Mouse (Mus musculus): ENCODE measurements at regions not wholly inside any gene's neighbourhood (a gene's known extent, or its start where the extent isn't known, plus 50 kb on each side); places are given as distances from the start of the nearest gene placed in this dataset.
"Not testable (repeated sequence)": the region's sequence is repeated elsewhere in the genome, so short reads cannot be mapped to it uniquely, and the experiment has no call there.

DNA sequence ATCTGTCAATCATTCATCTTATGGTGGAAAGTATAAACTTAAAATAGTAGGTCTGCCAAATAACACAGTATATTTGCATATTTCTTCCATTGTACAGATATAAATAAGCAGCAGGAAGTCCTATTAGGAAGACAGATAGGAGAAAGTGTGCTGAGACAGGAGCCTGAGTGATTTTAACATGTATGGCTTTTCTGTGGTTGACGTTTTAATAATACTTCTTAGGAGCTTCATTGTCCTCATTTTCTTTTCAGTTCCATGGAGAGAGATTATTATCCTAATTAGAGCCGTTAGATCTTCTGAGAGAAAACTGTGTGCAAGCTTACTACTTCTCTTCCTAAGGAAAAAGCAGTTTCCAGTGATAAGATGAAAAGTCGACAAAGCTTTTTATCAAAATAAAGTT, 830.3 kb upstream of the Atxn7l3b start:
- WGBS = 83% methylated on average over 3 of the region's 3 CpGs
- Histone ChIP-seq H3K4me3 (ENCODE audit: low read length) (no peak overlapping the region), H3K36me3 (ENCODE audit: insufficient read depth, low read length) (no peaks in the 10 kb centered on the region), H3K9ac (replicated peaks; ENCODE audit: low read length) (no peak overlapping the region), H3K27me3 (ENCODE audit: insufficient read depth, low read length) (no peaks in the 10 kb centered on the region), H3K27ac (ENCODE audit: low read length) (no peak overlapping the region), H3K4me2 (replicated peaks; ENCODE audit: low read depth, low read length) (no peak overlapping the region), H3K9me3 (ENCODE audit: low read length) (no peaks in the 10 kb centered on the region), H3K4me1 (ENCODE audit: insufficient read depth, low read length) (no peaks in the 10 kb centered on the region)
- no peak for ATAC-seq (ENCODE audit: low FRiP score, low TSS enrichment)

DNA sequence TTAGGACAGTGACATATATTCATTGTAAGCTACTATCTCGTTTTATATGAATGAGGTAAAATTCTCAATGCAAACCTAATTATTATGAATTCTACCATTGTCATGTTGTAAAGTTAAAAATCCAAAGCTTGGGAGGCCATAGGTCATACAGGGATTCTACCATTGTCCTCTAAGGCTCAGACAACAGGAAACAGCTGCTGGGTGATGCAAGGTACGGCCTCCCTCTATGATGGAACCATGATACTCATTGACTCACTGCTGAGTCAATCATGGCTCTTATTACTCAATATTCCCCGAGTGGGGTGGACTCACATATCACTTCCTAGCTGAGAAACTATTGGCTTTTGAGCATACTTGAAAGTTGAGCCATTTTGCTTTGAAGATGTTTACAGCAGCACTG, 807.4 kb upstream of the Atxn7l3b start:
- Histone ChIP-seq H3K4me1 (ENCODE audit: insufficient read depth, low read length) (no peaks in the 10 kb centered on the region), H3K36me3 (ENCODE audit: insufficient read depth, low read length) (no peaks in the 10 kb centered on the region), H3K4me3 (ENCODE audit: low read length) (no peak overlapping the region), H3K9ac (replicated peaks; ENCODE audit: low read length) (no peak overlapping the region), H3K27ac (ENCODE audit: low read length) (no peak overlapping the region), H3K9me3 (ENCODE audit: low read length) (no peaks in the 10 kb centered on the region; the same call in 1 of the 2 replicates), H3K27me3 (ENCODE audit: insufficient read depth, low read length) (no peaks in the 10 kb centered on the region), H3K4me2 (replicated peaks; ENCODE audit: low read depth, low read length) (no peak overlapping the region)
- 69% methylated on average over 3 of the region's 3 CpGs for WGBS
- ATAC-seq (ENCODE audit: low FRiP score, low TSS enrichment) = no peak

DNA sequence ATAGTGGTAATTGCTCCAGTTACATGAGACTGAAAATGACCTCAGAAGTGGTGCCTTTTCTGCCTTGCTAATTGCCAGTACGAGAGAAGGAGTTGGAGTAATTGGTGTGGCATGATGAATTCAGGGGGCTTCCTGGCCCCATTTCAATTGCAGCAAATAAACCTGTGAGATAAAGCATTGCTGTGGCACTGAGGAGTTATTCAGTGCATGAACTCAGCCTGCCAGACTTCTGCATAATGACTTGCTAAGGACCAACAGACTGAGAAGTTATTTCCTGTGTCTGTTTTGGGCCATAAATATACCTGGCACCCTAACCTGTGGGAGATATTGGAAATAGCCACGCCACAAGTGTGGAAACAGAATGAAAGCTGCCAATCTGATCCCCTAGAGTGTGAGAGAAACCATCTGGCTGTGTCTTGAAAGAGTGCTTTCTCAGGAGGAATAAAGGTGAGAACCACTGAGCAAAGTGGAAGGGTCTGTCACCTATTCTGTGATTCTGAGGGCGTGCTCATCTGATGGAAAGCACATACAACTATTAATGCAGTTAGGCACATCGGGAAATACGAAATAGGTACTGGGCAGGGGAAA, 776.4 kb upstream of the Atxn7l3b start:
- no peak overlapping the region for H3K4me3 ChIP-seq (ENCODE audit: low read length)
- H3K4me1 ChIP-seq (ENCODE audit: insufficient read depth, low read length) = no peaks in the 10 kb centered on the region
- no peaks in the 10 kb centered on the region for H3K36me3 ChIP-seq (ENCODE audit: insufficient read depth, low read length)
- WGBS = 63% methylated on average over 5 of the region's 5 CpGs
- no peak for ATAC-seq (ENCODE audit: low FRiP score, low TSS enrichment)
- no peak overlapping the region for H3K9ac ChIP-seq (replicated peaks; ENCODE audit: low read length)
- H3K4me2 ChIP-seq (replicated peaks; ENCODE audit: low read depth, low read length) = no peak overlapping the region
- no peak overlapping the region for H3K27ac ChIP-seq (ENCODE audit: low read length)
- H3K9me3 ChIP-seq (ENCODE audit: low read length) = no peaks in the 10 kb centered on the region
- H3K27me3 ChIP-seq (ENCODE audit: insufficient read depth, low read length) = no peaks in the 10 kb centered on the region

DNA sequence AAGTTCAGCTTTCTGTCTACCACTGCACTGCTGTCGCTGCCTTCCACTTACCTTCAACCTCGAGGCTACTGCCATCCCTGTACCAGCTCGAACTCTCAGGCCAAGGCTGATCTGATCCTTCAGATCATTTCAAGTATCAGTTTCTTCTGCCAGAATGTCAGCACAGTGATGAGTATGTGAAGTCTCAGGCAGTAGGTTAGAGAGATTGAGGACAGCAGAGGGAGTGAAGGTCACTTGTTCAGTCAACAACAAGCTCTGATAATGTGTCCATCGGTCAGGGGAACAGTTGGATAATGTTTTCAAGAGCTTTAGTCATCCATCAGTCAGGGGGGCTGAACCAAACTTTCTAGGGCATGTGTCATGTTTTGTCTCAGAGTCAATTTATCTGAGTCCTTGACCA, 741.8 kb upstream of the Atxn7l3b start:
- not testable (repeated sequence) for H3K27me3 ChIP-seq (ENCODE audit: insufficient read depth, low read length); H3K9me3 ChIP-seq (ENCODE audit: low read length); H3K9ac ChIP-seq (replicated peaks; ENCODE audit: low read length); ATAC-seq (ENCODE audit: low FRiP score, low TSS enrichment); H3K4me2 ChIP-seq (replicated peaks; ENCODE audit: low read depth, low read length); H3K4me1 ChIP-seq (ENCODE audit: insufficient read depth, low read length); H3K36me3 ChIP-seq (ENCODE audit: insufficient read depth, low read length); H3K4me3 ChIP-seq (ENCODE audit: low read length); H3K27ac ChIP-seq (ENCODE audit: low read length)
- 78% methylated on average over 4 of the region's 4 CpGs for WGBS

DNA sequence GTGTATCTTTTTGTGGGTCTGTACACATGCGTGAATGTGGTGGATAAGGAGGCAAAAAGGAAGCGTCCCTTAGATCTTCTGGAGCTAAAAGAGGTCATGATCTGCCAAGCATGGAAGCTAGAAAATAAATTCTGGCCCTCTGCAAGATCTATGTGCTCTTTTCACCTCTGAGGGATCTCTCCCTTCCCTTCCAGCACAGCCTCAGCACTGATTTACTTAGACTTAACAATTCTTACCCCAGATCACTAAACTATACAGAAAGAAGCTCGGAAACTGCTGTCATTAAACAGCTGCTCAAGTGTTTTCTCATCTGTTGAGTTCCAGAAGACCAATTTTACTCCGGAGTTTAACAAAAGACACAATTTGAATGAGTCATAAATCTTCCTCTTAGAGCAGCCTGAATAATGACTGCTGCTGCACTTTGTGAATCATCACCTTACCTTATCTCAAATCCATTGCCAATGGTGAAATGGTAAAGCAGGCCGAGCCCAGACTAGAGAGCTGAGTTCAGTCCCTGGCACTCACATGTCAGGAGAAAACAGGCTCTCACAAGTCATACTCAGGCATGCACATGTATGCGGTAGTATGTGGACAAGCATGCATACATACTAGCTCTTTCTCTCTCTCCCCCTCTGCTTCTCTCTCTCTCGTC, 724.1 kb upstream of the Atxn7l3b start:
- H3K27ac ChIP-seq (ENCODE audit: low read length) = no peak overlapping the region
- no peak overlapping the region for H3K4me3 ChIP-seq (ENCODE audit: low read length)
- ATAC-seq (ENCODE audit: low FRiP score, low TSS enrichment) = peak; percentile 89
- WGBS = 31% methylated on average over 7 of the region's 7 CpGs
- H3K27me3 ChIP-seq (ENCODE audit: insufficient read depth, low read length) = no peaks in the 10 kb centered on the region
- no peaks in the 10 kb centered on the region for H3K36me3 ChIP-seq (ENCODE audit: insufficient read depth, low read length)
- H3K9me3 ChIP-seq (ENCODE audit: low read length) = no peaks in the 10 kb centered on the region
- H3K9ac ChIP-seq (replicated peaks; ENCODE audit: low read length) = no peak overlapping the region
- H3K4me2 ChIP-seq (replicated peaks; ENCODE audit: low read depth, low read length) = no peak overlapping the region
- H3K4me1 ChIP-seq (ENCODE audit: insufficient read depth, low read length) = peaks cover 3% of the 10 kb centered on the region; the same call in 1 of the 2 replicates

DNA sequence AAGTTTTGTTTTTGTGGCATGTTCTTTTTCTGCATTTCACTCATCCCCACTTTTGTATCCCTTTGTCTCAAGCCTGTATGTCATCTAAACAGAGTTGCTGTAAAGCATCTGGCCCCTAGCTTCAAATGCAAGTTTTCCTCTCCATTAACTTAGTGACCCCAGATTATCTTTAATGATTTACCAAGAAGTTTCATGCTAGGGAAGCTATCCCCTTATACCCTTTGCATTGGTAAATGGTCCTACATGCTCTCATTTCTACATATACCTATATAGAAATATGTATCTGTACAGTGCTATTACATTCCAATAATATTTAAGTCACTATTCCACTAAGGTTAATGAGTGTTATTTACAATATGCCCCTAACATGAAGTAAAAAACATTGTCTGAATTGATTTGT, 723.3 kb upstream of the Atxn7l3b start:
- H3K9ac ChIP-seq (replicated peaks; ENCODE audit: low read length) = no peak overlapping the region
- H3K4me2 ChIP-seq (replicated peaks; ENCODE audit: low read depth, low read length) = no peak overlapping the region
- no peaks in the 10 kb centered on the region for H3K9me3 ChIP-seq (ENCODE audit: low read length)
- no peak overlapping the region for H3K27ac ChIP-seq (ENCODE audit: low read length)
- no peaks in the 10 kb centered on the region for H3K27me3 ChIP-seq (ENCODE audit: insufficient read depth, low read length)
- H3K4me3 ChIP-seq (ENCODE audit: low read length) = no peak overlapping the region
- H3K36me3 ChIP-seq (ENCODE audit: insufficient read depth, low read length) = no peaks in the 10 kb centered on the region
- ATAC-seq (ENCODE audit: low FRiP score, low TSS enrichment) = peak; percentile 78; the same call in 1 of the 2 replicates
- peaks cover 3% of the 10 kb centered on the region; the same call in 1 of the 2 replicates for H3K4me1 ChIP-seq (ENCODE audit: insufficient read depth, low read length)

DNA sequence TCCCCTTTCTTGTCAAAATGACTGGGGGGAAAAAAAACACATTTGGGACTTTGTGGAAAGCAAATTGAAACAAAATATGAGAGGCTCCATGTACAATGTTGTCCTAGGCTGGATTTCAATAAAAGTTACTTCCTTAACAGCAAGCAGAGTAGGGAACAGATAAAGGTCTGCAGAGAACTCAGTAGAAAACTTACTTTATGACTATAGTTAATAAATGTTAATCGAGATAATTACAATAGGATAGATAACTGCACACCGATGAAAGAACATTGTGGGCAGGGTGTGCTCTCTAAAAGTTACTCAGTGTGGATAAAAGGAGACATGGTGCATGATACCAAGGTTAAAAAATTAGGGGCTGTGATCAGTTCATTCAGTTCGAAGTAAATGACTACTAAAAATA, 691.6 kb upstream of the Atxn7l3b start:
- no peaks in the 10 kb centered on the region for H3K27me3 ChIP-seq (ENCODE audit: insufficient read depth, low read length)
- no peaks in the 10 kb centered on the region for H3K9me3 ChIP-seq (ENCODE audit: low read length)
- H3K9ac ChIP-seq (replicated peaks; ENCODE audit: low read length) = no peak overlapping the region
- no peak overlapping the region for H3K4me2 ChIP-seq (replicated peaks; ENCODE audit: low read depth, low read length)
- H3K27ac ChIP-seq (ENCODE audit: low read length) = no peak overlapping the region
- ATAC-seq (ENCODE audit: low FRiP score, low TSS enrichment) = no peak
- 82% methylated on average over 3 of the region's 3 CpGs for WGBS
- H3K4me3 ChIP-seq (ENCODE audit: low read length) = no peak overlapping the region
- no peaks in the 10 kb centered on the region for H3K4me1 ChIP-seq (ENCODE audit: insufficient read depth, low read length)
- no peaks in the 10 kb centered on the region for H3K36me3 ChIP-seq (ENCODE audit: insufficient read depth, low read length)

DNA sequence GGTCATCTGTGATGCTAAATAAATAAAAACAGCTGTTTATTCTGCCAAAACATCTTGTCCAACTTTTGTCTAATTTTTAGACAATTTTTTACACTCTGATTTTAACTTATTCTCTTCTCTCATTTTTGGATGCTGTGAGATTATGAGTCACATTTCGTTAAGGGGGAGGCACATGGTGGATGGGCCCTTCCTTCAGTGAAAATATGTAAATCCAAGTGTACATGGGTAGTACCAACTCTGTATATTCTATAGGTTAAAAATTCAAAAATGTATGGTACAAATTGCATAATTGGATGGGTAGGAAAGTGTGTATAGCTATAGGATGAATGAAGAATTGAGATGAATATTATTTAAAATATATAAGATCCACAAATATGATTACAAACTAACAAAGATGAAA, 687.1 kb upstream of the Atxn7l3b start:
- Histone ChIP-seq H3K27ac (ENCODE audit: low read length) (no peak overlapping the region), H3K9ac (replicated peaks; ENCODE audit: low read length) (no peak overlapping the region), H3K9me3 (ENCODE audit: low read length) (no peaks in the 10 kb centered on the region), H3K36me3 (ENCODE audit: insufficient read depth, low read length) (no peaks in the 10 kb centered on the region), H3K4me2 (replicated peaks; ENCODE audit: low read depth, low read length) (no peak overlapping the region), H3K4me3 (ENCODE audit: low read length) (no peak overlapping the region), H3K4me1 (ENCODE audit: insufficient read depth, low read length) (no peaks in the 10 kb centered on the region), H3K27me3 (ENCODE audit: insufficient read depth, low read length) (no peaks in the 10 kb centered on the region)
- no peak for ATAC-seq (ENCODE audit: low FRiP score, low TSS enrichment)
- 77% methylated on average over 1 of the region's 1 CpGs for WGBS

DNA sequence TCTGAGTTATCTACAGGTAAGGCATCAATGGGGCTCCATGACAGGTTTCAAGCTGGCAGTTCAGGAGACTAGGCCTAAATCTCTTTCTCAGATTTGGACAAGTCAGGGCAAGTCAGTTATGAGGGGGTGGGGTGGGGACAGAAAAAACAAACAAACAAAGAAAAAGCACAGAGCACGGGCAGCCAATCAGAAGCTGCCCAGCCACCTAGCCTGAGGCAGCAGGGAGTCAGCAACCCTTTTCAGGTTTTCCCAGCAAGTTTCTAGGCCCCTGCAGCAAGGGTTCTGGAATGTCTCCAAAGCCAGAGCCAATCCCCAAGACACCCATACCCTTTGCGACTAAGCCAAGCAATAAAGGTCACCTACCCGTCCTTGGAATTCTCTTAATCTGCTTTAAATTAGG, 664.6 kb upstream of the Atxn7l3b start:
- no peaks in the 10 kb centered on the region for H3K36me3 ChIP-seq (ENCODE audit: insufficient read depth, low read length)
- H3K27ac ChIP-seq (ENCODE audit: low read length) = no peak overlapping the region
- no peaks in the 10 kb centered on the region for H3K9me3 ChIP-seq (ENCODE audit: low read length)
- H3K4me3 ChIP-seq (ENCODE audit: low read length) = no peak overlapping the region
- ATAC-seq (ENCODE audit: low FRiP score, low TSS enrichment) = no peak
- whole genome bisulfite sequencing = 66% methylated on average over 3 of the region's 3 CpGs
- no peak overlapping the region for H3K4me2 ChIP-seq (replicated peaks; ENCODE audit: low read depth, low read length)
- H3K27me3 ChIP-seq (ENCODE audit: insufficient read depth, low read length) = no peaks in the 10 kb centered on the region
- no peak overlapping the region for H3K9ac ChIP-seq (replicated peaks; ENCODE audit: low read length)
- H3K4me1 ChIP-seq (ENCODE audit: insufficient read depth, low read length) = no peaks in the 10 kb centered on the region

DNA sequence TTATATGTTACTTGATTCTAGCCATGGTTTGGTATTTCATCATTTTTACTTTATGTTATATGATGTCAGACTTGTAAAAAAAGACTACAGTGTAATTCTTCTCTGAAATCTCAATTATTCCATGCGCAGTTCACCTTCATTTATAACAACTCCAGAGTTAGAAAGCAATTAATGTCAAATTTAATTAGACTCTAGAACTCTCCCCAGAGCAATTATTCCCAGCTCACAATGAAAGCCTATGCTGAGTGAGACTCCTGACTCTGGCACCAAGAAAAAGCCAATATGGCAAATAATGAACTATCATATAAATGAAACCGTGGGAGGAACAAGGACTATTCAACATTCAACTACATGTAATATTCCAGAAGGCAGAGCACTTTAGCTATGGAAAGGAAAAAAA, 663.3 kb upstream of the Atxn7l3b start:
- H3K9ac ChIP-seq (replicated peaks; ENCODE audit: low read length) = no peak overlapping the region
- 81% methylated on average over 2 of the region's 2 CpGs for WGBS
- H3K27me3 ChIP-seq (ENCODE audit: insufficient read depth, low read length) = no peaks in the 10 kb centered on the region
- no peaks in the 10 kb centered on the region for H3K36me3 ChIP-seq (ENCODE audit: insufficient read depth, low read length)
- H3K4me3 ChIP-seq (ENCODE audit: low read length) = no peak overlapping the region
- no peak for ATAC-seq (ENCODE audit: low FRiP score, low TSS enrichment)
- H3K4me1 ChIP-seq (ENCODE audit: insufficient read depth, low read length) = no peaks in the 10 kb centered on the region
- no peaks in the 10 kb centered on the region for H3K9me3 ChIP-seq (ENCODE audit: low read length)
- no peak overlapping the region for H3K27ac ChIP-seq (ENCODE audit: low read length)
- no peak overlapping the region for H3K4me2 ChIP-seq (replicated peaks; ENCODE audit: low read depth, low read length)

Data from kidney, embryonic 16.5 days (tissue).